Mouse (Mus musculus): ENCODE data around the gene Spsb3.

Gene Spsb3

GRCm38 (mm10) chr17:24886134-24886931 lies at the start of gene Spsb3, which contains the start of gene Nubp2:
TSS of gene Spsb3 (plus strand) at chr17:24886643.
TSS of gene Nubp2 (minus strand) at chr17:24886349.
- peak; percentile 100 for DNase-seq (ENCODE audit: extremely low read depth, low read depth)

GRCm38 (mm10) chr17:24839842-24840241 lies 46.6 kb upstream of the Spsb3 start, which contains the start of gene Hagh:
TSS of gene Hagh (plus strand) at chr17:24840143.
- no peak for DNase-seq (ENCODE audit: extremely low read depth, low read depth)

DNA sequence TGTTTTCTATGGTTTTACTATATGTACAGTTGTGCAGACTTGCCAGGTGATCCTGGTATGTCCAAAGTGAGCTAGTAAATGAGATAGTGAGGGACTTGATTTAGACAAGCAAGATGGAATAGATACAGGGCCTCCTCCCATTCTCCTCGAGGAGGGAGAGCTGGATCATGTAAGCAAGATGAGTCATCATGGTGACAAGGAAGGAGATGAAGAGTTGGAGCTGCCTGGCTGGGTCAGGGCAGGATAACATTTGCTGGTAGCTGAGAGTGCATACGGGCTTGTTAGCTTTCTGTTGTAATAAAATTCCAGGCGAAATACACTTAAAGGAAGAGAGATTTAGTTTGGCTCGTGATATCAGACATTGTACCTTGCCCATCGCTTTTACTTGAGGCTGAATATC lies 46.1 kb upstream of the Spsb3 start:
- no peak for DNase-seq (ENCODE audit: extremely low read depth, low read depth)

GRCm38 (mm10) chr17:24841133-24841532 lies 45.3 kb upstream of the Spsb3 start:
- no peak for DNase-seq (ENCODE audit: extremely low read depth, low read depth)

- no peak for DNase-seq (ENCODE audit: extremely low read depth, low read depth)
Observed at GRCm38 (mm10) chr17:24842631-24843030, 43.8 kb upstream of the Spsb3 start.

- DNase-seq (ENCODE audit: extremely low read depth, low read depth) = no peak
Observed at GRCm38 (mm10) chr17:24844525-24844924, 41.9 kb upstream of the Spsb3 start.

- no peak for DNase-seq (ENCODE audit: extremely low read depth, low read depth)
Observed at GRCm38 (mm10) chr17:24847386-24847785, 39.1 kb upstream of the Spsb3 start.

GRCm38 (mm10) chr17:24848600-24849031 lies 37.8 kb upstream of the Spsb3 start:
- DNase-seq (ENCODE audit: extremely low read depth, low read depth) = peak; percentile 36

- no peak for DNase-seq (ENCODE audit: extremely low read depth, low read depth)
Observed at GRCm38 (mm10) chr17:24849733-24850064, 36.7 kb upstream of the Spsb3 start.

GRCm38 (mm10) chr17:24850065-24850772 lies 36.2 kb upstream of the Spsb3 start, which contains the start of gene Fahd1:
TSS of gene Fahd1 (minus strand) at chr17:24850364.
- DNase-seq (ENCODE audit: extremely low read depth, low read depth) = peak; percentile 97

DNA sequence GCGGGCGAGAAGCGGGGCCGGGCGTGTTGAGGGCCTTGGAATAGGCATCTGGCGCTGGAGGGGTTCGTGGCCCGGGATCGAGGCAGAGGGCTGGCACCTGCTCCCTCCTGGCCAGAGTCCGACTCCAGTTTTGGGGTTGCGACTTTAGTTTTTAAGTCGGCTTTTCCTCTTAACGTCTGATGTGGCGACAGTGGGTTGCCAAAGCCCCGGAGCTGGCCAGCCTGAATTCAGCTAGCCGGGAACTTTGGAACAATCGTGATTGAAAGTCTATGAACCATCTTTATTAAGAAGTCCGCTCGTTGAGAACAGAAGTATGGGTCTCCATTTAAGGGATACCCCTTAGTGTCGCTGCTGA lies 35.7 kb upstream of the Spsb3 start:
- DNase-seq (ENCODE audit: extremely low read depth, low read depth) = no peak

DNA sequence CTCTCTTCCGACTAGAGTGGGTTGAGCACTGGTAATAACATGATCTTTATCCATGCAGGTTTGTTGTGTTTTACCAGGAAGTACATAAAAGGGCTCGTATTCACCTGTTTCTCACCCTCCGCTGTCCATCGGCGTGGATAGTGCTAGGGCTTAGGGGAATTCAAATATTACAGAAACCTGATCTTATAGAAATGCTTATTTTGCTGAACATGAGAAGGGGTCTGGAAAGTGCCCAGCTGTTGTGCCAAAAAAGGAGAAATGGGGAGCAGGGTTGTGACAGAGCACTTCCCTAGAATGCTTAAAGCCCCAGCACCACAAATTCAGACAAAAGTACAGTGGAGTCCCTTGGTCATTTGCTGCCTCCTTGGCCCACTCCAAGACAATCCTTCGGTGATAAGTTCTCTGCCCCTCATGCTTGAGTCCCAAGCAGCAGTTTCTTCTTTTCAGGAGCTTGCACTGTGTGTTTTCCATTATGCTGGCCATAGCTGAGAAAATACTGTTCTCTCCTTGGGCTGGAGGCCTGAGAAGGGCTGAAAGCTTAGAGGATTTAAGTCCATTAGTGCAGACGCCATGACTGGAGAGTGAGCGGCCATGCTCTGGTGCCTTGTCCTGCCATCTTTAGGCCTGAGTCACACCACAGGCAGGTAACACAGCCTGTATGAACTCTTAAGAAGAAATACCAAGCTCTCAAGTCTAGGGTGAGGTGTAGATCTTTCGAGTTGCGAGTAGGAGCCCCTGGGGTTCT lies 34.9 kb upstream of the Spsb3 start:
- DNase-seq (ENCODE audit: extremely low read depth, low read depth) = peak; percentile 12

DNA sequence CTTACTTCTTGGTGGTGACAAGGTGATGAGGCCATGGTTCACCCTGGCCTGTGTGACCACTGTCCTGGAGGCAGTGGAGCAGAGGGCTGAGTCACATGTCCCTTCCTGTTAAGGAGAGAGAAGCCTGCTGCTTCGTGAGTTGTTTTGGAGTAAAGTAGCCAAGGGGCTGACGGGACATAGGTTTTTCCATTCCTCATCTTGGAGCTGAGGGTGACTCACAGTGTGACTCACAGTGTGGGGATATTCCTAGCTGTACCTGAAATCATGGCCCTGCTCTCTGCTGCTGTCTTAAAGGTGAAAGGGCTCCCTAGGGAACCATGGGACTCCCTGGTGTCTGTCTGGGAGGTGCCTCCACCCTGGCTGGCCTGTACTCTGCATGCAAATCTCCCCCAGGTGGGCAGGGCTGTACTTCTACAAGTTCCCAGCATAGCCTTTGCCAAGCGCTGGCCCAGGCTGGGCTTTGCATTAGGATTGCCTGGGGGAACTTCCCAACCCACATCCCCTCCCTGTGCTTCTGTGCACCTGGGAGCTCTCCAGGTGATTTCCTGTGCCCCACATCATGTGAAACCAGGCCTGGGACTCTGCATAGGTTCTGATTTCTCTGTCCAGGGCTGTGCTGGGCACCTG lies 30.5 kb upstream of the Spsb3 start:
- DNase-seq (ENCODE audit: extremely low read depth, low read depth) = no peak

GRCm38 (mm10) chr17:24856589-24856988 lies 29.9 kb upstream of the Spsb3 start:
- DNase-seq (ENCODE audit: extremely low read depth, low read depth) = no peak

DNA sequence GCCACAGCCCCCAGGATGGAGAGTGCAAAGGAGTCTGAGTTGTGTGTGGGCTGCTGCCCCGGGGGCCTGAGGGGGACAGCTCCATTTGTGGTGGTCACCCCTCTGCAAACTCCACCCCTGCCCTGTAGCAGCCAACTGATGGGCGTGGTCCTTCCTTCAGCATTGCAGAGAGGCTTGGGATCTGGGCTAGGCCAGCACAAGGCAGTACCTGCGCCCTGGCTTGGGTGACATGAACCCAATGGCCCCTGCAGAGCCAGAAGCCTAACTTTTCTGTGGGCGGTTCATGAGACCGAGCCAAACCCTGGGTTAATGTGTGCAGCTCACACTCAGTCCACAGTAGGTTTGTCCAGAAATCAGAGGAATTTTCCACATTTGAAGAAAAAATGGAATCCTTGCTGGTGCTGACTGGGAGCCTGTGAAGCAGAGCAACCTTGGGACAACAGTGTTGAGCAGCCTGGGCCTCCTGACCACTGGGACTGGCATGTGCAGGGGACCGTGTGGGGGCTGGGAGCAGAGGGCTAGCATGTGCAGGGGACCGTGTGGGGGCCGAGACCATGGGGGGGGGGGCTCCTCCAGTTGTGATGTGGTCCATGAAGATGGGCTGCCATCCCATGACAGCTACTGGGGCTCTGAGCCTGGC lies 28.5 kb upstream of the Spsb3 start:
- DNase-seq (ENCODE audit: extremely low read depth, low read depth) = no peak

GRCm38 (mm10) chr17:24858967-24859366 lies 27.5 kb upstream of the Spsb3 start:
- peak; percentile 68 for DNase-seq (ENCODE audit: extremely low read depth, low read depth)

DNA sequence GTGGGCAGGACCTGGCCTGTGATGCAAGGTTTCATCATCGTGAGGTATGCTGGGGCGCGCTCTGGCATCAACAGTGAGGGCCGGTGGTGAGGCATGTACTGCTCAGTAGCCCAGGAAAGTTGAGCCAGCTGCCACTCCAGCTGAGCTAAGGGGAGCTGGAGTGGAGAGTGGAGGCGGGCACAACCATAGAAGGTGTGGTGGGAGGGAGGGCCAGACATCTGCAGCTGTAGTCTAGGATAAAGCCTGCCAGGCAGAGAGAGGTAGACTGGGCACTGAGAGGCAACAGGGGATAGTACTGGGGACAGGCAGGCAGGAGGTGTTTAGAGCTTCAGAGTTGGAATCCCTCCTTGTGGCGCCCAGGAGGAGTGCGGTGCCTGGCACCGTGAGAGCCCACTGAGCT lies 26.4 kb upstream of the Spsb3 start:
- no peak for DNase-seq (ENCODE audit: extremely low read depth, low read depth)

DNA sequence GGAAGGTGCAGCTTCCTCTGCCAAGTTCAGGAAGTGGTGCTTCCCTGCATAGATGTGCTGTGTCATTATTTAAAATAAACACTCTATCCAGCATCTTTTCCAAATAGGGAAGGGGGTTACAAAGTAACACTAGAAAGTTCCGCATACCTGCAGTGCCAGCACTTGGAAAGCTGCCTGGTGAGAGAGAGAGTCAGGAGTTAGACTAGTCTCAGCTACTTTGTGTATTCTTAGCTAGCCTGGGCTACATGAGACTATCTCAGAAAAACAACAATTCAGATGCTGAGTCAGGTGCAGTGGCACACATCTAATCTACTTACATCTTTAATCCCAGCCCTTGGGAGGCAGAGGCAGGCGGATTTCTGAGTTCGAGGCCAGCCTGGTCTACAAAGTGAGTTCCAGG lies 24.7 kb upstream of the Spsb3 start:
- no peak for DNase-seq (ENCODE audit: extremely low read depth, low read depth)

DNA sequence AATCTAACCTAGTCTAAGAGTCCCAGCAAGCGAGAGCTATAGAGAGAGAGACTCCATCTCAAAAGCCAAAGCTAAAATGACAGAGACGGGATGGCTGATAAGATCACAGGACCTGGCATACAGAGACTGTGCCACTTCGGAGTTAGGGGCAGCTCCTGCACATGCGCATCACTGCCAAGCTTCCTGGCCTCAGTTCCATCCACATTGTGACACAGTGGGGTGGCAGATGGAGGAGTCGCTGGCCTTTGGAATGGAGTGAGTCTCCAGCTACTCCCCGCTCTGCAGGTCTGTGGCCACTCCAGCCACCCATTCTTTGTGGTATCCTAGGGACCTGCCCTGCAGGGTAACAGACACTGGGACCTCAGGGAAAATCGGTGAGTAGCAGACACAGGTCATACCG lies 20.7 kb upstream of the Spsb3 start, which contains the start of gene Igfals:
Igfals (plus strand) TSS at position 222 of the 400 bp plus-strand sequence.
- no peak for DNase-seq (ENCODE audit: extremely low read depth, low read depth)

- no peak for DNase-seq (ENCODE audit: extremely low read depth, low read depth)
Observed at GRCm38 (mm10) chr17:24867914-24868313, 18.5 kb upstream of the Spsb3 start.
